Mouse (Mus musculus) hindbrain, embryonic 15.5 days (tissue): ENCODE results near the gene Pde11a. TPM values are rescaled to one million over a fixed set of nuclear protein-coding genes. Genes with fewer than 3 reads are reported as not detected.

ENCODE experiments used
- ATAC-seq: fragments of 200-750 bp; cut with Nextera tagmentation; 2 replicates; pipeline ENCODE4 v1.8.0; 2017; ENCODE audit warnings: low read depth, moderate number of reproducible peaks, moderate TSS enrichment; ENCODE audit not compliant: low FRiP score
- H3K27ac ChIP-seq: fragments of 300-500 bp; sonication (generic); replicated peaks from 2 replicates; pipeline ENCODE4 v1.5.1; 2015; ENCODE audit warnings: mild to moderate bottlenecking, inconsistent platforms
- H3K27me3 ChIP-seq: fragments of 300-500 bp; sonication (generic); 2 replicates; pipeline ENCODE4 v1.6.1; 2015; ENCODE audit warnings: control low read depth, inconsistent platforms
- H3K36me3 ChIP-seq: fragments of 300-500 bp; sonication (generic); 2 replicates; pipeline ENCODE4 v1.6.1; 2015; ENCODE audit warnings: control low read depth, inconsistent platforms
- H3K4me1 ChIP-seq: fragments of 300-500 bp; sonication (generic); replicated peaks from 2 replicates; pipeline ENCODE4 v1.6.1; 2015; ENCODE audit warnings: control low read depth, inconsistent platforms
- H3K4me2 ChIP-seq: fragments of 300-500 bp; sonication (generic); 2 replicates; pipeline ENCODE4 v1.6.1; 2015; ENCODE audit warnings: moderate library complexity, mild to moderate bottlenecking, inconsistent platforms
- H3K4me3 ChIP-seq: fragments of 300-500 bp; sonication (generic); 2 replicates; pipeline ENCODE4 v1.5.1; 2015; ENCODE audit warnings: mild to moderate bottlenecking, inconsistent platforms
- H3K9ac ChIP-seq: fragments of 300-500 bp; sonication (generic); 2 replicates; pipeline ENCODE4 v1.6.1; 2015; ENCODE audit warnings: inconsistent platforms
- H3K9me3 ChIP-seq: fragments of 300-500 bp; sonication (generic); 2 replicates; pipeline ENCODE4 v1.6.1; 2016; ENCODE audit warnings: control low read depth, inconsistent platforms
- WGBS: fragments of 180-500 bp; shearing (Covaris S2); methylation state at CpG from one replicate; pipeline ENCODE4 v1.1.7; 2015; 5-methylcytosine and 5-hydroxymethylcytosine counted together
- polyA plus RNA-seq: library from polyadenylated mRNA; unstranded; fragments of >200 nt; fragmentation: Nextera tagmentation; extraction: Ambion mirVana; gene quantifications from 2 replicates; pipeline ENCODE4 v1.2.1, GENCODE M21; 2015

Pde11a gene
- polyA plus RNA-seq, 1 experiment from 2014 or later, result 1.6 TPM

DNA sequence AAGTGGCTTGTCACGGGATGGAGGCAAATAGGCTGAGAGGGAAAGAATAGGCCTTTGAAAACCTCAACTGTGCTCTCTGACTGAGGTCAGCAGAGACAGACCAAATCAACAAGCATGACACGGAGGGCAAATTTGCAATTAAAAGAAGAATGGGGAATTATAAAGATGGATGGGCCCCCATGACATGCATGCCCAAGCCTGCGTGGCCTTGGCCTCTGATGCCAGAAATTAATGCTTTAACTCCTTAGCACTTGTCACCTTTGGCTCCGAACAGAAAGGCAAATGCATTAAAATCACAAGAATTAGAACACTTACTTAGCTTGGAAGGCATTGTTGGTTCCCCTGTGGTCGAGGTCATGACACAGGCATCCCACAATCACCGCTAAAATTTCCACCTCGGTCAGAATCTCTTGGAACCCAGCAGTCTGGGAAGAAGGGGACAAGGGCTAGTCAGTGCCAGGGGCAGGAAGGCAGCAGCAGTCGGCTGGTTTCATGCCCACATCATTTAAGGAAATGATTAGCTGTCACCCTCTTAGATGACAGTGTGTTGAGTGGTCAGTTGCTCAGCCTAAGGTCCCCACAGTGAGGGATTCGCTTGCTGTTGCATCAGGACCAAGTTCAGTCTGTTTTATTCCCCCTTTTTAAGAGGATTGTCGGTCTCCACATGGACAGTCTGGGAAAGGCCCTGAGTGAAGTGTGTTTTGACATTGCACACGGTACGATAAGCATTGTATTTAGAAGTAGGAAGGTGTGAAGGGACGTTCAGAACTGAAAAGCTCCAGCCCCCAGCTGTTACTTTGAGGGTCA lies 279.7 kb downstream of the Pde11a start:
- Histone ChIP-seq H3K4me2 (no peak overlapping the region), H3K4me1 (peaks cover 5% of the 10 kb centered on the region; the same call in 1 of the 2 replicates), H3K27ac (no peak overlapping the region), H3K36me3 (no peaks in the 10 kb centered on the region), H3K9ac (no peak overlapping the region), H3K4me3 (no peak overlapping the region), H3K9me3 (no peaks in the 10 kb centered on the region), H3K27me3 (no peaks in the 10 kb centered on the region)
- no peak for ATAC-seq
- 31% methylated on average over 13 of the region's 13 CpGs for WGBS

GRCm38 (mm10) chr2:76057555-76057954 lies 281.0 kb downstream of the Pde11a start:
- 82% methylated on average over 7 of the region's 7 CpGs for WGBS
- Histone ChIP-seq H3K4me3 (no peak overlapping the region), H3K9ac (no peak overlapping the region), H3K36me3 (no peaks in the 10 kb centered on the region), H3K27me3 (no peaks in the 10 kb centered on the region), H3K4me2 (no peak overlapping the region), H3K4me1 (peaks cover 5% of the 10 kb centered on the region; the same call in 1 of the 2 replicates), H3K27ac (no peak overlapping the region), H3K9me3 (no peaks in the 10 kb centered on the region)
- ATAC-seq, result no peak

- H3K9ac ChIP-seq, result no peak overlapping the region
- WGBS, result 61% methylated on average over 14 of the region's 14 CpGs
- no peaks in the 10 kb centered on the region for H3K9me3 ChIP-seq
- no peak for ATAC-seq
- no peak overlapping the region for H3K4me2 ChIP-seq
- no peaks in the 10 kb centered on the region for H3K27me3 ChIP-seq
- H3K4me3 ChIP-seq, result no peak overlapping the region
- H3K36me3 ChIP-seq, result no peaks in the 10 kb centered on the region
- no peak overlapping the region for H3K27ac ChIP-seq
- H3K4me1 ChIP-seq, result 0 out of 2 replicates have a peak, but pooled peaks cover 2% of the 10 kb centered on the region
These were observed 284.7 kb downstream of the Pde11a start for GRCm38 (mm10) chr2:76053748-76054331.

DNA sequence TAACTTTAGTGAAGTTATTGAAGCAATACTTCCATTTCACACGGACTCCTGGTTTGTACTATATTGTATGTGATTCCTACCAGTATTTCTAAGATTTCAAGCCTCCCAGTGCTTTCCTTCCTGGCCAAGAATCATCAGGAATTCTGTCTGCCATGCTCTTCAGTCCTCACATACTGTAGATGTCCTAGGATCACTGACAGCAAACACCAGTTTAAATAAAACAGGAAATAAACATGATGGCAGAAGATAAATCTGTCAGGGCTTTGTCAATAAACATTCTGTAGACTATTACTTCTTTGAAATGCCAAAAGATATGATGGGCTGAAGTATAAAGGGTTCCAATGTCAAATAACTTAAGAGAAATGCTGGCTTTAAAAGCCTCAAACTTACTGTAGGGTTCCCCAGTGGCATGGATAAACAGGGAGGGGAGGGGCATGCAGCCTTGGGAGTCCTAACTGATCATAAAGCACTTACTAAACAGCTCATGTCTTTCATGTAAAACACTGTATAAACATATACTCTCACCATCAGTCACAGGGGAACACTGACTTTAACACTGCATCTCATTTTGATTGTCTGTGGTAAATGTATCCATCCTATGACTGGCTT lies 285.6 kb downstream of the Pde11a start:
- Histone ChIP-seq H3K4me3 (no peak overlapping the region), H3K9me3 (no peaks in the 10 kb centered on the region), H3K4me2 (no peak overlapping the region), H3K27me3 (no peaks in the 10 kb centered on the region), H3K27ac (no peak overlapping the region), H3K36me3 (no peaks in the 10 kb centered on the region), H3K9ac (no peak overlapping the region), H3K4me1 (0 out of 2 replicates have a peak, but pooled peaks cover 2% of the 10 kb centered on the region)
- no peak for ATAC-seq
- WGBS, result 83% methylated on average over 1 of the region's 1 CpGs

GRCm38 (mm10) chr2:76051385-76051784 lies 287.2 kb downstream of the Pde11a start:
- Histone ChIP-seq H3K9ac (no peak overlapping the region), H3K4me2 (no peak overlapping the region), H3K27me3 (no peaks in the 10 kb centered on the region), H3K36me3 (no peaks in the 10 kb centered on the region), H3K27ac (no peak overlapping the region), H3K4me1 (0 out of 2 replicates have a peak, but pooled peaks cover 2% of the 10 kb centered on the region), H3K9me3 (no peaks in the 10 kb centered on the region), H3K4me3 (no peak overlapping the region)
- WGBS, result 81% methylated on average over 11 of the region's 11 CpGs
- no peak for ATAC-seq

DNA sequence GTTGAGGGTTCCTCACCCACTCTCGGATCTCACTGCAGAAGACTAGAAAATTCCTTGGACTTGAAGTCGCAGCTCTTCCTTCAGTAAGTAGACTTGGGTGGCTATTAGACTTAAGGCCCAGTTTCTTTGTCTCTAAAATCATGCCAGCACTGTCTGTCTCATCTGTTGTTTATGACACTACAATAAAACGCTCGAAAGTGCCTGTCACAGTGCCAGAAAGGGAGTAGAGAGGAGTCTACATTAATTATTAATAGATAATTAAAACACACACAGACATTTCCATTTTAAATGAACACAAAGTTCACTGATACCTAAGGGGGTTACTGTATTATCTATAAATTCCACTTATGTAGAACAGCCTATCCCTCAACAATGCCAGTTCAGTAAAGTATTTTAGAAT lies 287.7 kb downstream of the Pde11a start:
- H3K4me1 ChIP-seq, result 0 out of 2 replicates have a peak, but pooled peaks cover 2% of the 10 kb centered on the region
- no peaks in the 10 kb centered on the region for H3K36me3 ChIP-seq
- 73% methylated on average over 4 of the region's 4 CpGs for WGBS
- no peak overlapping the region for H3K27ac ChIP-seq
- H3K9me3 ChIP-seq, result no peaks in the 10 kb centered on the region
- no peak overlapping the region for H3K4me2 ChIP-seq
- no peak overlapping the region for H3K9ac ChIP-seq
- no peak overlapping the region for H3K4me3 ChIP-seq
- H3K27me3 ChIP-seq, result no peaks in the 10 kb centered on the region
- no peak for ATAC-seq

DNA sequence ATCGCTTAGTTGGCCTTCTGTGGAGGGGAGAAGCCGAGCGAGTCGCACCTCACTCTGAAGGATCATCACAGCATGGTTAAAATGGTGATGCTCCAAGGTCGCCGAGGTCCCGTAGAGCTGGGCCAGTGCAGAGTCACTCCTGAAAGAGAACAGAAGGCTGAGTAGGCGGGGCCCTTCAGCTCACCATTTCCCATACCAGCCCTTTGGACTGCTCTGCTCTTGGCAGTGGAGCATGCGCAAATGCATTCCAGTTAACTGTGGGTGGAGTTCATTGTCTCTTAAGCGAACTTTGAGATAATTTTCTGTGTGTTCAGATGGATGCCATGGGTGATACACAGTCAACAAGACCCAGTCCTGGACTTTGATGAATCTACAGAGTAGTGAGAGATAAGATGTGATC lies 288.5 kb downstream of the Pde11a start:
- H3K9me3 ChIP-seq, result no peaks in the 10 kb centered on the region
- no peak overlapping the region for H3K27ac ChIP-seq
- 74% methylated on average over 10 of the region's 10 CpGs for WGBS
- H3K4me3 ChIP-seq, result no peak overlapping the region
- 0 out of 2 replicates have a peak, but pooled peaks cover 2% of the 10 kb centered on the region for H3K4me1 ChIP-seq
- ATAC-seq, result no peak
- no peak overlapping the region for H3K4me2 ChIP-seq
- H3K9ac ChIP-seq, result no peak overlapping the region
- H3K36me3 ChIP-seq, result no peaks in the 10 kb centered on the region
- H3K27me3 ChIP-seq, result no peaks in the 10 kb centered on the region

DNA sequence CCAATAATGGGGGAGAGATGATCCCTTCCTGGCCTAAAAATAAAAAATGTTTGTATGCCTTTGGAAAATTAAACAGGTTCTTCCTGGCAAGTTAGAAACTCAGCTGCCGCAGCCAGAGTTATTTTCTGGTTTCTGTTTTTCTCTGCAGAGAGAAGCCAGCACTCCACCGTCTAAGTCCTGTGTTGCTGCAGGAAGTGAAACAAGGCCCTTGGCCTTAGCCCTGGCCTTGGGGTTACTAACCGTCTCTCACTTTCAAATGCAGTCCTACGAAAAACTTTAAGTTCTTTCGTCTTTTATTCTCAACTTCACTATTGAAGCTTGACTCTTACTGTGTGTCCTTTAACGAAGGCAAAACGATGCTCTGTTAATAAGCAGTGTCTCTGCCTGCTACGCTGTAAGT lies 289.0 kb downstream of the Pde11a start:
- H3K4me2 ChIP-seq, result no peak overlapping the region
- no peaks in the 10 kb centered on the region for H3K27me3 ChIP-seq
- H3K9me3 ChIP-seq, result no peaks in the 10 kb centered on the region
- no peaks in the 10 kb centered on the region for H3K36me3 ChIP-seq
- 0 out of 2 replicates have a peak, but pooled peaks cover 2% of the 10 kb centered on the region for H3K4me1 ChIP-seq
- ATAC-seq, result no peak
- no peak overlapping the region for H3K4me3 ChIP-seq
- no peak overlapping the region for H3K9ac ChIP-seq
- no peak overlapping the region for H3K27ac ChIP-seq
- WGBS, result 74% methylated on average over 8 of the region's 8 CpGs

- no peak for ATAC-seq
- Histone ChIP-seq H3K9ac (no peak overlapping the region), H3K27ac (no peak overlapping the region), H3K36me3 (no peaks in the 10 kb centered on the region), H3K4me1 (0 out of 2 replicates have a peak, but pooled peaks cover 2% of the 10 kb centered on the region), H3K4me3 (no peak overlapping the region), H3K9me3 (no peaks in the 10 kb centered on the region), H3K27me3 (no peaks in the 10 kb centered on the region), H3K4me2 (no peak overlapping the region)
- 77% methylated on average over 12 of the region's 12 CpGs for WGBS
These were observed 290.8 kb downstream of the Pde11a start for GRCm38 (mm10) chr2:76047740-76048139.

DNA sequence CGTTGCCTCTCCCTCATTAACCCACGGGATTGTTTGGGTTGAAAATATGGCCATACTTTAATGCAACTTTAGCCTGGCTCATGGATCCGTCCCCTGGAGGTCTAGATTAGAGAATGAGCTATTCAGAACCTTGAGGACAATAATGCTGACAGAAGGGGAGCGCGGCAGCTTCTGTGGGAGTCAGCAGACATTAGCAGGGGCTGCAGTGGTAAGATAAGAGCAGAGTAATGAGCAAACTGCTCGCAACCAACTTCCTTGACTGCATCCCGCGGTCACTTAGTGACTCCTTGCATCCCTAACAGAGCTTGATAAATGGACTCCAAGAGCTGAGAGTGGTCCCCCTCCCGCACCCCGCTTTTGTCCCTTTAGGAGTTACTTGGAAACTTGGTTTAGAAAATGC lies 296.4 kb downstream of the Pde11a start:
- 83% methylated on average over 10 of the region's 10 CpGs for WGBS
- no peaks in the 10 kb centered on the region; the same call in 1 of the 2 replicates for H3K4me1 ChIP-seq

DNA sequence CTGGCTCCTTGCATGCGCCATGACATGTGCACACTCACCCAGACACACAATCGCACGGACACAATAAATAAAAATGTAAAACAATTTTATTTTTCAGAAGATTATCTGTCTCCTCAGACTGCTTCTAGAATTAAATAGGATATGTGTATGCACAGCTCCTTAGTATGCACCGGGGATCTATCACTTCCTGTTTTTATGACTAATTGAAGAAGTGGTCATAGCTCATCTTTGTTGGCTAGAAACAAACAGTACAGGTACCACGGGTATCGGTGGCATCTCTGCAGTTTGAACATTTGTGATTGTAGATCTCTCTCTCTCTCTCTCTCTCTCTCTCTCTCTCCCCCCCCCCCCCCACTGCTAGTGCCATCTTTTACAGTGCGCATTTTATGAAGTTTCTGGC lies 298.5 kb downstream of the Pde11a start:
- ATAC-seq, result no peak
- no peaks in the 10 kb centered on the region; the same call in 1 of the 2 replicates for H3K4me1 ChIP-seq
- WGBS, result 95% methylated on average over 7 of the region's 7 CpGs
- no peaks in the 10 kb centered on the region for H3K36me3 ChIP-seq
- no peaks in the 10 kb centered on the region for H3K27me3 ChIP-seq
- no peak overlapping the region for H3K4me3 ChIP-seq
- no peak overlapping the region for H3K27ac ChIP-seq
- no peak overlapping the region for H3K4me2 ChIP-seq
- H3K9me3 ChIP-seq, result no peaks in the 10 kb centered on the region
- no peak overlapping the region for H3K9ac ChIP-seq

More for the DNA sequence above, 296.4 kb downstream of the Pde11a start:
- Histone ChIP-seq H3K27ac (no peak overlapping the region), H3K9ac (no peak overlapping the region), H3K36me3 (no peaks in the 10 kb centered on the region), H3K4me2 (no peak overlapping the region), H3K27me3 (no peaks in the 10 kb centered on the region), H3K9me3 (no peaks in the 10 kb centered on the region), H3K4me3 (no peak overlapping the region)
- ATAC-seq, result no peak

DNA sequence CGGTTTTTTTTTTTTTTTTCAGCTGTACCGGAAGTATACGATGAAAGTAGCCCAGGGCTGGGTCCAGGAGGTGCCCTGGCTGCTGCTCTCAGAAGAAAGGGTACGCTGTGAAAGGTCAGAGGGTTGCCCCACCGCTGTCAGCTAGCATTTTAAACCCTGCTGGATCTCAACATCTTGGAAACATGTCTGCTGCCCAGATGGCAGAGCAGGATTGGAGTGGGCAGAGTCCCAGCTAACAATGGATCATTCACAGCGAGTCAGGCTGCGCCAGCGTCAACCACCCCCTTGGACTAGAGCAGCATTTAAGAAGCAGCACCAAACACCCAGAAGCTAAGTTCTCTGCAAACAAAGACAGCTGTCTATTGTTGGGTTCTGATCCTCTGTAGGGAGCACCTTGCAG lies 308.5 kb downstream of the Pde11a start:
- 7% methylated on average over 8 of the region's 8 CpGs for WGBS
- Histone ChIP-seq H3K4me3 (no peak overlapping the region), H3K9ac (no peak overlapping the region), H3K36me3 (no peaks in the 10 kb centered on the region), H3K27me3 (no peaks in the 10 kb centered on the region), H3K27ac (peak overlapping the region; percentile 86), H3K4me1 (peaks cover 24% of the 10 kb centered on the region), H3K9me3 (no peaks in the 10 kb centered on the region), H3K4me2 (peak overlapping the region; percentile 47)
- ATAC-seq, result peak; percentile 83
